Mouse (Mus musculus) hematopoietic stem cell, adult 5-6 weeks (primary cell): ENCODE results near the gene Cadm1. TPM values are rescaled to one million over a fixed set of nuclear protein-coding genes. Genes with fewer than 3 reads are reported as not detected.
A peak's percentile ranks its signal among the peaks of the same experiment; 100 is the strongest.

Experiments used
- ATAC-seq, 2 experiments: fragments of 125-278 bp in 1 of 2; replicated peaks in 1 of 2; 2 replicates each; pipeline ENCODE4 v1.8.0; 2016 to 2017; ENCODE audit warnings: inconsistent platforms in 2 of 2, mild to moderate bottlenecking in 2 of 2, moderate number of reproducible peaks in 2 of 2, low read depth in 1 of 2, moderate TSS enrichment in 1 of 2; ENCODE audit not compliant: low FRiP score in 2 of 2, poor library complexity in 2 of 2, severe bottlenecking in 2 of 2, insufficient read depth in 1 of 2, low TSS enrichment in 1 of 2
- total RNA-seq: library from RNA; stranded (forward); fragments of 172-1452, 232-1000 nt; gene quantifications from 2 replicates; pipeline ENCODE4 v1.2.3, GENCODE M21; 2017

Cadm1 gene
- total RNA-seq, 1 experiment from 2014 or later, result 0.55 TPM

DNA sequence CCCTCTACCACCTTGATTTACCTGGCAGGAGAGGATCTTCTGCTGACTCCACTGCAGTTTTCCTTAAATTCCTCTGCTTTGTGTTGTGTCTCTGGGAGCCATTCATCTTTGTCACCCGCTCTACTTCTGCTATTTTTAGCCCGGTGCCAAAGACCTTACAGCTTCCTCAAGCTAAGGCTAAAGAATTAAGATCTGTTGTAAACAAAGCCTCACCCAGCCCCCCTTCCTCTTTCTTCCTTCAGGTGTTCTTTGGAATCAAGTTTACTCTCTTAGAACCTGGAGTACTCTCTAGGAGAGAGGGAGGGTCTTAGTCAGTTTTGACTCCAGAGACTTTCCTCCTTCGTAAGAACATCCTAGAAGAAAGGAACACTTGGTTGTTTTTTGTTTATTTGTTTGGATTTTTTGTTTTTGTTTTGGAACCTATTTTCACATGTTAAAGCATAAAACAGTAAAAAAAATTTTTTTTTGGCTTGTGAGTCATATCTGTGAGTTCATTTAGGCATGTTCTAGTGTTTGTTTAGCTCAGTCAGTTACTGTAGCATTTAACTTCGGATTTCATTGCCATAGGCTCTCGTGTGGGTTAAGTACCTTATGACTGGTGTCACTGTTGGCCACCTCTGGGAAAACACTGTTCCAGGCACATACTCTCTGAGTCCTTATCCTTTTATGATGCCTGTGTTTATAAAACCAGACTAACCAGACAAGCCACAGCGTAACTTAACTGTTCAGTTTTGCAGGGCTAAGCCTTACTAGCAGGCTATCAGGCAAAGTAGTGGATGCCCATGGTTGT lies 51.8 kb downstream of the Cadm1 start:
- ATAC-seq, result no peak

DNA sequence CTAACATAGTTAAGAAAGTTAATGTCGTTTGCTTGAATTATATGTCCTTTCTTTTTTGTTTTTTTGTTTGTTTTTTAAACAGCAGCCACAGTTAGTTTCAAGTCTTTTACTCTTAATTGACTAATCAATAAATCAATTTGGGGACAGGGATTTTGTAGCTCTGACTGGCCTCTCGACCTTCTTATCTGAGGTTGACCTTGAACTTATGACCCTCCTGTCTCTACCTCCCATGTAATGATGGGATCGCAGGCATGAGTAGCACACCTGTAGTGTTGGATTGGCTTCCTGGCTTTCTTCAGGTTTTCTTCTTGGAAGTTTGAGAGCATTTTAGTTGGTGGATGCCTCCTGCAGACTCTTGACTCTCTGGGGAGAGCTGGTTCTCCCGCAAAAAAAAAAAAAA lies 53.3 kb downstream of the Cadm1 start:
- no peak for ATAC-seq

DNA sequence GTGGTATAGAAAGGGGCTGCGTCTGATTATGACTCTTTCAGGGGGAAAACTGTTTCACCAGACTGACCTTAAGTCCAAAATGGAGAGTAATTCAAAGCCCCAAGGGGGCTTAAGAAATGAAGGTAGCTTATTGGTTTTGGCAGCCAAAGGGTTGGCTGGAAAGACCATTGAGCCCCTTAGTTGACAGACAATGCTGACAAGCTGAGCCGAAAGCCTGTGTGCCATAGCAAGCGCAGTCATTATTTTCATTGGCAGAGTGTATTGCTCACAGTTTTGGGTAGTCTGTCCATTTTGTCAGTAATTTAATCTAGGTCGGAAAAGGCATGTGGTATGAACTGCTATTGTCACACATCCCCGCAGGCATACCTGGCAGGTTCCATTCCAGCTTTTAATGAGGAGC lies 56.2 kb downstream of the Cadm1 start:
- ATAC-seq, result no peak

DNA sequence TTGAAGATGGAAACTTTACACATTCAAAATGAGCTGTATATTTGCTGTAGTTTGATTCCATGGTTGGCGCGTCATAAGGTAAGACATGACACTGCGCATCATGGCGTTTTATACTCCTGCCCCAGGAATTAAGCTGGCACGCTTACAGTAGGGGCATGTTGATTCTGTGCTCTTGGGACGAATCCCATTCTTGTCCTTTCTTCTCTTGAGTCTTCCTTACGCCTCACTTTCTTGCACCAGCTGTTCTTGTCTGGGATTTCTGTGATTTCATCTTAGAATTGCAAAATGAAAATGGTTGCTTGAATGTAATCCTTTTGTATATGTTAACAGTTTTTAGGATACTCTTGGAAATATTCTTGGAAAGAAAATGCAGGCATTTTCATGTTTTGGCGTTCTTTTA lies 56.9 kb downstream of the Cadm1 start:
- ATAC-seq, result no peak

DNA sequence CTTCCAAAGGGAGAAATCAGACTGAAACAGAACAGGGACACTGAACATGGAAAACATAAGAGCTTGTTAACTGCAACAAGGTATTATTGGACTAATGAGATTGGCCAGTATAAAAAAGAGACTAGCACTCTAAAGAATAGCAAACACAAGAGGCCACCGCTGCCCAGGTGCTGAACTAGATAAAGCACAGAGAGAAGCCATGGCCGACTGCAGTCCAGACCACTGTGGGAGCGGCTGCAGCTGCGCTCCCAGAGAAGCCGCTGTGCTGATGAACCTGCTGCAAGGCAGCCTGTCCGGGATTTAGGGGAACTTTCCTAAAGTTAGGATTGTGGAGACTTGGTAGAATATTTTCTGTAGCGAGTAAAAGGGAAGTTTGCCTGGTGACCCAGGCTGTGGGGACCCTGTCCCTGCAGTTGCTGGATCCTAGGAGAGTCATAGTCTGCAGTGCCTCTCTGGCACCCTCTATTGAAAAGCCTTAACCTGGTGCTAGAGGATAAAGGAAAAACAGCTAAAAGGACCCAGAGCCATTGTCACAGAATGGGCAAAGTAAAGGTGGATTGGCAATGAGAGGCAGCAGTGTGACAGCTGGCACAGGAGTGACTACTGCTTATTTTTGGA lies 57.7 kb downstream of the Cadm1 start:
- peak in 1 of 2 experiments; percentile 42; a peak in 1 of 4 replicates for ATAC-seq

DNA sequence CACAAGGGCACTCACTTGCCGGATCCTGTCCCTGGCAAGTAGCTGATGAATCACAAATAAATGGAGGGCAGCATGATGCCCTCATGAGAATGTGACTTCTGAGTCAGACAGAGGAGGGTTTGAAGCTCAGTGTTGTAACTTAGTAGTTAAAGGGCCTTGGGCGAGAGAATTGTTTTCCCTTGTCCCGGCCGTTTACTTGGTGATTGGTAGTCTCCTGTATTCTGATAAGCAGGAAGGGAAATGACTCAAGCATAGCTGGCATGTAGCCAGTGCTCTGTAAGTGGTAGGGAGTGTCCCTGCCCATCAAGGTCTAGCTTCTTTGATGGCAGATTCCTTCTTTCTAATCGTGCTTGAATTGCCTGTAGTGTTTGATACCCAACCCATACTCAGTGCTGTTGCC lies 59.9 kb downstream of the Cadm1 start:
- no peak for ATAC-seq

DNA sequence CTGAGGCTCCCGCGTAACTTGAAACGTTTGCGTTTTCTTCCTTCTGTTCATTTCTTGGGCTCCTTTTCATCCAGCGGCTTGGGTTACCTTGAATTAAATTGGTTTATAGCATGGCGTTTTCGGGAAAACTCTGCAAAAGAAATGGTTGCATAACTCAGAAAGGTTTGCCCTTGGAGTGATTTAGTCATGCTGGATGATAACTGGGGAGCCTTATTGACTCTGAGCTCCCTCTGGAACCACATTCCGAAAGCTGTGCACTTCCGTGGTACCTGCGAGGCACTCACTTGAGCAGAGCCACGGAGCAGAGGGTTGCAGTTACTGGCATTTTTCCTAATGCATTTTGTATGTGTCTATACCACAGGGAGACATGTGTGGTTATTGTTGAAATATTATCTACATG lies 71.6 kb downstream of the Cadm1 start:
- no peak for ATAC-seq

DNA sequence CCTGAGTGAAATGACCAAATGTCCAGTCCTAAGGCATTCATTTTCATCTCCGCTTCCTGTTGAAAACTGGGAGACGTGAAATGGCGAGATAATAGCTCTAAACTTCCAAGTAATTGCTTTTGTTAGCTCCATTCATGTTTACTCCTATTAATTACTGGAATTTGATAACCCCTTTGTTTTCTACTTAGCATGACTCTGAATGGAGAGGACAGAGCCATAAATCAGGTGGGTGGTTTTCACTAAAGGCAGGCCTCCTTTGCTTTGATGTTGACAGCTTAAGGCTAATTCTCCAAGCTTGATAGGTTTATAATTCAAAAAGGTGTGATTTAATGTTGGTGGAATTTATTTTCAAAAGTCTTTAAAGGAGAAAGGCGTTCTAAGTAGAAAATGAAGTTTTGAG lies 74.0 kb downstream of the Cadm1 start:
- no peak for ATAC-seq

DNA sequence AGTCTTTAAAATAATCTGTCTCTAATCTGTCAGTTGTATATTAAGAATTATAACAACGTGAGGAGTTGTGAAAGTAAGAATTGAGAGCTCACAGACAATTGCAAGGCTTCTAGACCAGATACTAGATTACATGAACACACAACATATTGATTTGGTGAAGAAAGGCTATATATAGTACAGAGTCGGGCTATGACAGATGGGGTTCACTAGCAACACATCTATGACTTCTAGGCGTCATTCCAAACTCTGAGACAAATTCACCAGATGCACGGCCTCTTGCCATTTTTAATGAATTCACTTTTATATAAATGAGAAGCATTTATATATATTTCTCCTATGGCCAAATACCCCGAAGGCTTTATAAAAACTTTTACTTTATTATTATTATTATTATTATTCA lies 75.7 kb downstream of the Cadm1 start:
- no peak for ATAC-seq

DNA sequence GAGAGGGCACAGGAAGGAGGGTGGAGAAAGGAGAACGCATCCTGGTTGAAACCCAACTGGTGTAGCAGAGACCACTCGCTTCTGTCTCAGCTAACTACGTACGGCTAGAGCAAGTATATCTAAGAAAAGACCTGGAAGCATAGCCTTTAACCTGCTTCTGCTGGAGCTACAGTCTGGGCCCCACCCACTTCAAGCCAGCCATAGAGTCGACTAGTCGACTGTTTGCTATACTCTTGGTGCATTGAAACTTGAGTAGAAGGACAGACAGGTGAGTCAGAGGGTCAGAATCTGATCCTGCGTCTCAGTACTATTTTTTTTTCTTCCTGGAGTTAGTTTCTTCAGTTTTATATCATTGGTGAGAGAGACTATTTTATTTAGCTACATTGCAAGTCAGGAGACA lies 78.5 kb downstream of the Cadm1 start:
- ATAC-seq, result no peak

DNA sequence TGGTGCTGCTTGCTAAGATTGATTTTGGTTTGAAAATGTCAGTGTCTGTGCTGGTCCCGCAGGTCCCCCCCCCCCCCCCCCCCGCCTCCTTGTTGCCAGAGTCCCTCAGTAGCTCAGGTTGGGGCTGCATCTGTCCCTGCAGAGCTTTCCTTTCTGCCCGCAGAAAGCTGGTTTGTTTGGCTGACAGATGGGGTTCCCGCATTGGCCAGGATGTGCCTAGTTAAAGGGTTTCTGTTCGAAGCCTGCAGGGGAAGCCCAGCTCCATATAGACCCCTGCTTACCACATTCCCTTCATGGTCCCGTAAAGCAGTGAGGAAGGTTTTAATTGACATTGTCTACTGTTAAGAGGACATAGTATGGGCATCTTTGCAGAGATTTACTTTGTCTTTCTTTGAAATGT lies 78.9 kb downstream of the Cadm1 start:
- ATAC-seq, result no peak

DNA sequence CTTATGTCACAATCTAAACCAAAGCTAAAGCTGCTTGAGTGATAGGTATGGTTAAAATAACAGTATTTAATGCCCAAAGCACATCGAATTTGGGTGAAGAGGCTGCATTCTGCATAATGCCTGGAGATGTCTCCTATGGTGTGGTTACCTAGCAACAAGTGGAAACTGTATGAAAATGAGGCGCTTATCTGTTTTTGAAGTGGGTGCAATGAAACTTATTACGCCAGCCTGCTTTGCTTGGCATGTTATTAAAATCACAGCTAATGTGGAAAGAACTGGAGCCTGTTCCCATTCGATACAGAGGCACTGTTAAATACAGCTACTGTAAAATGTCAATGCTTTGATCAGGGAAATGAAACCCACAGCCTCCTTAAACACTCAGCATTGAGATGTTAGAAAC lies 79.5 kb downstream of the Cadm1 start:
- no peak for ATAC-seq

DNA sequence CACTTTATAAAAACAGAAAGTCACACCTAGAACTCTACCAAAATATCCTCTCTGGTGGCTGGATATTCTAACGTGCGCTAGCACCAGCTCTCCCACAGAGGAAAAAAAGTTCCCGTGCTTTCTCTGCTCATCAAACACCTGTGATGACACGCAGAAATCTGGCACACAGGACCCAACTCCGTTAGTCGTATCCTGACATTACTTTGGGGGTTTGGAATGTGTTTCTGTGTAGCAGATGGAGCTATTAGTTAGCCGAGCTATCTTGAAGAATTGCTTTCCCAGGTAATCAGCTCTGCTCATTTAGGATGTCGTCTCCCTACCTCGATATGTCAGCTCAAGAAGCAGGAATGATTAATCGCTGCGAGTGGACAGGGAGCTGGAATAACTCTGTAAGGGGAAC lies 80.3 kb downstream of the Cadm1 start:
- no peak for ATAC-seq

DNA sequence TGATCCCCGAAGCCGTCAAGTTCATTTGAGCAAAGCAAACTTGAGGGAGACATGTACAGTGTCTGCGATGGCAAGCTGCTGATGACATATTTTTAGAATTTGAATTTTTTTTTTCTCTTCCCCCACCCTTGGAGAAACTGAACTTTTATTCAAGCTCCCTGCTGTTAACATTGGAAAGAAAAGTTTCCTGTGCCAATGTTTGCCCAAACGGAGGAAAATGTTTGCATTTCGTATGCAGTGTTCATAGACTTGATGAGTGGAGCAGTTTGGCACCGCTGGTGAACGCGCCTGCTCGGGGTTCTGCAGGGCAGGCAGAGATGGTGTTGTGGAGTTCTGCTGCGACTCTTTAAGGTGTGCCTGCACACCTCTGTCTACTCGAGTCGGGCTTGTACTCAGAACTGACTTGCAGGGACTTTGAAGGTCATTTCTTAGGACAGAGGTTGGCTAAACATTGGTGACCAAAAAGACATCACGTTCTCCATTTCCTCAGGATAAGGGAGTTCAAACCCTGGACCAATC lies 83.0 kb downstream of the Cadm1 start:
- ATAC-seq, result no peak

DNA sequence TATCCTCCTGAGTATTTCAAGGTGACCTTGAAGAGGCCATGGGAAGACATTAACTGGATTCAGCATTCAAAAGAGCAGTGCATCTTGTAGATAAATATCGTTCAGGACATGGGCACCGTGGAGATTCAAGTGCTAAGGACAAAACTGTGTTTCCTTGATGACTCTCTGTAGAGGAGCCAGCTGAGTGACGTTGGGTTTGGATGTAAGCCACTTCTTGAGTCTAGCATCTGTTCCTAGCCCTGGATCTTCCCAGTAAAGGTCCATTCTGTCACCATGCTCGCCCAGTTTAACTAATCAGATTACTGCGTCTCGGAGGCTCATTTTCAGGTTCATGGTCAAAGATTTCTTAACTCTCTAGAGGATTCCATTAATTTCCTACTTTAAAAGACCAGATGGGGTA lies 85.1 kb downstream of the Cadm1 start:
- no peak for ATAC-seq

DNA sequence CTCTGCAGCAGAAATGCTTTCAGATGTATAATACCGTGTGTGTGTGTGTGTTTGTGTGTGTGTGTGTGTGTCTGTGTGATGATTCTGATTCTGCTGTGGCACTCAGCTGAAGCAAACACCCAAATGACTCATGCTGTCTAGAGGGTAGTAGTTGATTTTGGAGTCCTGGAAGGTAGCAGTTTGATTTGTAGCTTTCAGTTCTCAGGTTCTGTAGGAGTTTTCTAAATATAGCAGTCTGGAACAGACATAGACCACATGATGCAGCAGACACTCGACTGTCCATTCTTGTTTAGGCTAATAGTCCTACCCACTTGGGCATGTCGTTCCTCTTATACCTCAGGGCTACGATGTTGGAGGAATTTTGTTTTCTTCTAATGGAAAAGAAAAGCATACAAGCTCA lies 86.4 kb downstream of the Cadm1 start:
- ATAC-seq, result no peak

DNA sequence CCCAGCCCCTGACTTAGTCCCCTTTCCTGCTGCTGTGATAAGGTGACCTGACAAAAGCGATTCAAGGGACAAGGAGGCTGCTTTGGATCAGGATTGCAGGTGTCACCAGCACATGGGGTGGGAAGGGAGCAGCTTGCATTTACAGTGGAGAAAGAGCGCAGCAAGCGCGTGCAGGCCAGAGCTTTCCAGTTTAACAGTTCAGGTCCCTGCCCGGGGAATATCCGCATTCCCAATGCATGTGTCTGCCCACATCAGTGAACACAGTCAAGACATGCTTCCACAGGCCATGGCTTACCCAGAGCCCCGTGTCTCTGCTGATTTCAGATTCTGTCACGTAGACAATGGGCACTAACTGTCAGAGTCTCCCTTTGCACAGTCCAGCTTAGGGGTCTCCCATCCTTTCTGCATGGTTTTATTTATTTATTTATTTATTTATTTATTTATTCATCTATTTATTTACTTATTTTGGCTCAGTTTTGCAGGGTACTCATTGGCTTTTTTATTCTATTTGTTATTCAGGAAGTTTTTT lies 89.6 kb downstream of the Cadm1 start:
- no peak for ATAC-seq
